Mouse (Mus musculus): ENCODE results near the gene Mxi1. TPM values are rescaled to one million over a fixed set of nuclear protein-coding genes. Genes with fewer than 3 reads are reported as not detected.

Mxi1 gene
- polyA plus RNA-seq, 1 experiment from 2014 or later: 33.1 TPM

DNA sequence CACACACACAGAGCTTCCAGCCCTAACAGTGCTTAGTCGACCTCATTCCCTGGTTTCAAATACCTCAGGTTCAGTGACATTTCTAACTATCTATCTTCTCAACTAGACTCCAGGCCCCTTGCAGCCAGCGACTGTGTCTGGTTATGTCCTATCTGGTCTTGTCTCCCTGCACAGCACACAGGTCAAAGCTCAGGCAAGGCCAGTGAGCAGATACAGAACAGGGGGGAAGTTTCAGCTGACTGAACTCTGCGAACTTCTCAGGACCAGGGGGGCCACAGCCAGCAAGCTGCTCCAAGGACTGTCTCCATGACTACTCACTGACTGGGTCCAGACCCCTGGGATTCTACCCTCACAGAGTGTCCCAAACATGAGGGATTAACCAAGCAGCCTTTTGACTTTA lies 35.1 kb upstream of the Mxi1 start:
- WGBS (ENCODE audit: insufficient replicate concordance): 14% methylated on average over 3 of the region's 3 CpGs
- Histone ChIP-seq H3K4me1 (ENCODE audit: control insufficient read depth, insufficient read depth, low read length) (peaks cover 20% of the 10 kb centered on the region; the same call in 1 of the 2 replicates), H3K36me3 (ENCODE audit: control insufficient read depth, insufficient read depth, low read length) (no peaks in the 10 kb centered on the region), H3K4me2 (no peak overlapping the region), H3K27me3 (ENCODE audit: control insufficient read depth, insufficient read depth, low read length) (no peaks in the 10 kb centered on the region), H3K4me3 (ENCODE audit: low read depth, low read length) (no peak overlapping the region), H3K9me3 (replicated peaks; ENCODE audit: control insufficient read depth, low read length) (no peaks in the 10 kb centered on the region), H3K27ac (ENCODE audit: low read depth, low read length) (no peak overlapping the region), H3K9ac (ENCODE audit: low read depth, low read length) (no peak overlapping the region)
- ATAC-seq (replicated peaks; ENCODE audit: insufficient number of reproducible peaks, low FRiP score, low TSS enrichment): no peak

DNA sequence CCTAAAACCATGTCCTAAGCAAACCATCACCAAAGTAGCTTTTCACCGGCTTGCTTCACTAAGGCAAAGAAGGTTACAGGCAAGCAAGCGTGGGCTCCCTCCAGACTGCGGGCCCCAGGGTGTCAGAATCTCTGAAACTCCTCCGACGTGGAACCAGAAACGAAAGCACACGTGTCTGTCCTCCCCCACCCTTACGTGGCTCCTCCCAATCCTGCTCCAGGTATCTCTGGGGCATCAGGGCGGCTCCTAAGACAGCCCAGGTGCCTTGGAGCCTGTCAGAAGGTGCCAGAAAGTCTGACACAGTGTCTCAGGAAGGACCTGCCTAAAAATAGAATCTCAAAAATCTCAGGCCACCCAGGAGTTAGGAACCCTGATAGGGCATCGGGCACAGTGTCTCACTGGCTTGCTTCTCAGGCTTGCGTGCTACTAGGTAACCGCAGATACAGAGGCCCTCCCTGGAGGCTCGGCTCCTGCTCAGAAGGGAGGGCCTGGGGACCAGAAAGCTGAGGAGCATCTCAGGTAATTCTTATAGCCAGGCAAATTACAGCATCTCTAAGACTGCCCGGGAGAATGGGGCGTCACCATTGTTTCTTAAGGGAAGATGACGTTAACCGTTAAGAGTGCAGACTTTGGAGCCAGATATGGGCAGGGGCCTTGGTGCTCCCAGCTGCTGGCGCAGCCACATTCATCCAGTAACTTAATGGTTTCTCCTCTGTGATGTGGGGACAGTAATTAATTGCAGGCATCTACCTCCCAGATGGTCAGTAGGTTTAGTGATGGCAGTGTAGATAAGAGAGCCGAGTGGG lies 33.2 kb upstream of the Mxi1 start:
- Histone ChIP-seq H3K36me3 (ENCODE audit: control insufficient read depth, insufficient read depth, low read length) (no peaks in the 10 kb centered on the region), H3K9me3 (replicated peaks; ENCODE audit: control insufficient read depth, low read length) (no peaks in the 10 kb centered on the region), H3K4me1 (ENCODE audit: control insufficient read depth, insufficient read depth, low read length) (peaks cover 20% of the 10 kb centered on the region; the same call in 1 of the 2 replicates), H3K27me3 (ENCODE audit: control insufficient read depth, insufficient read depth, low read length) (no peaks in the 10 kb centered on the region), H3K27ac (ENCODE audit: low read depth, low read length) (no peak overlapping the region), H3K9ac (ENCODE audit: low read depth, low read length) (no peak overlapping the region), H3K4me3 (ENCODE audit: low read depth, low read length) (no peak overlapping the region), H3K4me2 (peak overlapping the region; percentile 52)
- no peak for ATAC-seq (replicated peaks; ENCODE audit: insufficient number of reproducible peaks, low FRiP score, low TSS enrichment)
- 44% methylated on average over 19 of the region's 19 CpGs for WGBS (ENCODE audit: insufficient replicate concordance)

GRCm38 (mm10) chr19:53278491-53279415 lies 31.6 kb upstream of the Mxi1 start:
- Histone ChIP-seq H3K9ac (ENCODE audit: low read depth, low read length) (no peak overlapping the region), H3K4me2 (no peak overlapping the region), H3K9me3 (replicated peaks; ENCODE audit: control insufficient read depth, low read length) (no peaks in the 10 kb centered on the region), H3K4me3 (ENCODE audit: low read depth, low read length) (no peak overlapping the region), H3K27ac (ENCODE audit: low read depth, low read length) (no peak overlapping the region), H3K27me3 (ENCODE audit: control insufficient read depth, insufficient read depth, low read length) (no peaks in the 10 kb centered on the region), H3K4me1 (ENCODE audit: control insufficient read depth, insufficient read depth, low read length) (peaks cover 21% of the 10 kb centered on the region; the same call in 1 of the 2 replicates), H3K36me3 (ENCODE audit: control insufficient read depth, insufficient read depth, low read length) (no peaks in the 10 kb centered on the region)
- 76% methylated on average over 19 of the region's 19 CpGs for WGBS (ENCODE audit: insufficient replicate concordance)
- ATAC-seq (replicated peaks; ENCODE audit: insufficient number of reproducible peaks, low FRiP score, low TSS enrichment): no peak

DNA sequence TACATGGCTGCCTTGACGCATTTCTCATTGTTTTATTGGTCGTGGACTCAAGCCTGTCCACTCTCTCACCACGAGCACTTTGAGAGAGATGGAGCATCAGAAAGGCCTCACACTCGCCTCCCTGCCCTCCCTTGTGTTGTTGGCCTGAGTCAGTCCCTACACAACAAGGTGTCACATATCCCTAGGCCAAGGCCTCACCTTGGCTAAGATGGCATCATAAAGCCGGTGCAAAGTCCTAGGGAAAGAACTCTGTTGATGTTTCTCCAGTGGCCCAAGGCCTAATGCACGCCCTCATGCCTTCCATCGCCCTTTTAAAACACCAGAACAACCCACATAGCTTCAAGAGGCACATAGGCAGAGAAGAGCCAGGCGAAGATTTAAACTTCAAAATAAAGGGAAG lies 30.1 kb upstream of the Mxi1 start:
- 87% methylated on average over 8 of the region's 8 CpGs for WGBS (ENCODE audit: insufficient replicate concordance)
- Histone ChIP-seq H3K27ac (ENCODE audit: low read depth, low read length) (no peak overlapping the region), H3K4me2 (no peak overlapping the region), H3K4me3 (ENCODE audit: low read depth, low read length) (no peak overlapping the region), H3K9me3 (replicated peaks; ENCODE audit: control insufficient read depth, low read length) (no peaks in the 10 kb centered on the region), H3K9ac (ENCODE audit: low read depth, low read length) (no peak overlapping the region), H3K4me1 (ENCODE audit: control insufficient read depth, insufficient read depth, low read length) (peaks cover 29% of the 10 kb centered on the region; the same call in 1 of the 2 replicates), H3K36me3 (ENCODE audit: control insufficient read depth, insufficient read depth, low read length) (no peaks in the 10 kb centered on the region), H3K27me3 (ENCODE audit: control insufficient read depth, insufficient read depth, low read length) (no peaks in the 10 kb centered on the region)
- ATAC-seq (replicated peaks; ENCODE audit: insufficient number of reproducible peaks, low FRiP score, low TSS enrichment): no peak

- no peaks in the 10 kb centered on the region for H3K36me3 ChIP-seq (ENCODE audit: control insufficient read depth, insufficient read depth, low read length)
- WGBS (ENCODE audit: insufficient replicate concordance): 80% methylated on average over 10 of the region's 10 CpGs
- H3K4me1 ChIP-seq (ENCODE audit: control insufficient read depth, insufficient read depth, low read length): peaks cover 16% of the 10 kb centered on the region; the same call in 1 of the 2 replicates
- no peak overlapping the region for H3K4me2 ChIP-seq
- no peak overlapping the region for H3K4me3 ChIP-seq (ENCODE audit: low read depth, low read length)
- H3K27me3 ChIP-seq (ENCODE audit: control insufficient read depth, insufficient read depth, low read length): no peaks in the 10 kb centered on the region
- no peak overlapping the region for H3K27ac ChIP-seq (ENCODE audit: low read depth, low read length)
- no peak for ATAC-seq (replicated peaks; ENCODE audit: insufficient number of reproducible peaks, low FRiP score, low TSS enrichment)
- H3K9ac ChIP-seq (ENCODE audit: low read depth, low read length): no peak overlapping the region
- H3K9me3 ChIP-seq (replicated peaks; ENCODE audit: control insufficient read depth, low read length): no peaks in the 10 kb centered on the region
Observed at GRCm38 (mm10) chr19:53282571-53282970, 27.7 kb upstream of the Mxi1 start.

- Histone ChIP-seq H3K27ac (ENCODE audit: low read depth, low read length) (no peak overlapping the region), H3K9me3 (replicated peaks; ENCODE audit: control insufficient read depth, low read length) (no peaks in the 10 kb centered on the region), H3K9ac (ENCODE audit: low read depth, low read length) (no peak overlapping the region), H3K4me3 (ENCODE audit: low read depth, low read length) (no peak overlapping the region), H3K4me1 (ENCODE audit: control insufficient read depth, insufficient read depth, low read length) (peaks cover 11% of the 10 kb centered on the region; the same call in 1 of the 2 replicates), H3K4me2 (no peak overlapping the region), H3K36me3 (ENCODE audit: control insufficient read depth, insufficient read depth, low read length) (no peaks in the 10 kb centered on the region), H3K27me3 (ENCODE audit: control insufficient read depth, insufficient read depth, low read length) (no peaks in the 10 kb centered on the region)
- WGBS (ENCODE audit: insufficient replicate concordance): 86% methylated on average over 7 of the region's 7 CpGs
- no peak for ATAC-seq (replicated peaks; ENCODE audit: insufficient number of reproducible peaks, low FRiP score, low TSS enrichment)
Observed at GRCm38 (mm10) chr19:53283742-53284141, 26.6 kb upstream of the Mxi1 start.

- Histone ChIP-seq H3K9ac (ENCODE audit: low read depth, low read length) (peak overlapping the region; percentile 43; the same call in 1 of the 2 replicates), H3K36me3 (ENCODE audit: control insufficient read depth, insufficient read depth, low read length) (no peaks in the 10 kb centered on the region), H3K4me1 (ENCODE audit: control insufficient read depth, insufficient read depth, low read length) (peaks cover 10% of the 10 kb centered on the region; the same call in 1 of the 2 replicates), H3K27ac (ENCODE audit: low read depth, low read length) (no peak overlapping the region), H3K9me3 (replicated peaks; ENCODE audit: control insufficient read depth, low read length) (no peaks in the 10 kb centered on the region), H3K4me3 (ENCODE audit: low read depth, low read length) (no peak overlapping the region), H3K27me3 (ENCODE audit: control insufficient read depth, insufficient read depth, low read length) (no peaks in the 10 kb centered on the region), H3K4me2 (peak overlapping the region; percentile 27)
- no peak for ATAC-seq (replicated peaks; ENCODE audit: insufficient number of reproducible peaks, low FRiP score, low TSS enrichment)
- 29% methylated on average over 20 of the region's 20 CpGs for WGBS (ENCODE audit: insufficient replicate concordance)
Observed at GRCm38 (mm10) chr19:53284268-53285208, 25.8 kb upstream of the Mxi1 start.

All from heart, embryonic 11.5 days (tissue).